Mouse (Mus musculus) ES-Bruce4 (cell line): ENCODE data around the gene Olfr1344.

Experiments
- CTCF ChIP-seq: IDR thresholded peaks from one replicate; pipeline ENCODE4 v1.8.1; 2011; ENCODE audit warnings: low read depth, low read length
- EP300 ChIP-seq: IDR thresholded peaks from 2 replicates; pipeline ENCODE4 v1.6.1; 2011; ENCODE audit warnings: low read depth, low read length; ENCODE audit not compliant: insufficient read depth

DNA sequence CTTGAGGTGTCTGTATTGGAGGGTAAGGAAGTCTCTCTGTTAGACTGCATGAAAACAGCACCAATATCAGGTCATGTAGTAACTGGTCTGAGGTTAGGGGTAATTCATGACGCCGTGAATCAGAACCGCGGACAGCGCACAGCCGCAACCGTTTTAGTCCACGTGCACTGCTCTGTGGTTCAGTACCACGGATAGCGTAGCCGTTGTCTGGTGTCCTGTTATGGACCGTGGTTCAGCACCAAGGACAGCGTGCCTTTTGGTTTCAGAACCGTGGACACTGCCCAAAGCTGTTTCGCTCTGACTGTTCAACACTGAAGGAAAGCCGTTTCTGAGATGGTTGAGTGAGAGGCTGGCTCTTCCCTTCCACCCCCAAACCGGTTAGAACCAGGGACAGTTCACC lies 28.4 kb upstream of the Olfr1344 start, which contains the start of gene Gm20715:
- TF ChIP-seq CTCF (peak; percentile 36), EP300 (peak; percentile 91)
